Mouse (Mus musculus): ENCODE measurements at regions not wholly inside any gene's neighbourhood (a gene's known extent, or its start where the extent isn't known, plus 50 kb on each side); places are given as distances from the start of the nearest gene placed in this dataset.

DNA sequence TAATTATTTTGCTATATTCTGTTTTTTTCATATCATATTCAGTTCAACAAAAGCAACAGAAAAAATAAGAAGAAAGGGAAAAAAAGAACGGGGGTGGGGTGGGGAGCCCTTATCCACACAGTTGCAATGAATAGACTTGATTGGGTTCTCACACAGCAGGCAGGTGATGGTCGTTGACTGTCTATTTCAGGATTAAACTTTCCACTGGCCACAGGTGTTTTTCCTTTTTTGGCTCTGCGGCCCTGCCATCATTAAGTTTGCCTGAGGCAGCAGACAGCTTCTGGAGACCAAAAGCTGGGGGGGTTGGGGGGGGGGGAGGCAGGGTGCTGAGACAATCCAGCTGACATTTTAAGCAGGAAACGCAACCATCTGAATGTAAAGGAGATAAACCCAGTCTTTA is 298.4 kb upstream of the Kcnh8 start:
- no peak for TF ChIP-seq CTCF (IDR thresholded peaks at IDR 0.05; ENCODE audit: extremely low read depth, insufficient read depth, insufficient read length, insufficient replicate concordance)
- TF ChIP-seq POLR2A (IDR thresholded peaks at IDR 0.05; ENCODE audit: low read depth, low read length), result no peak
